Mouse (Mus musculus) kidney, postnatal 0 days (tissue): Measurements from ENCODE around the gene Olfr524. TPM values are rescaled to one million over a fixed set of nuclear protein-coding genes. Genes with fewer than 3 reads are reported as not detected.

Experiments used
- ATAC-seq: fragments of 200-750 bp; cut with Nextera tagmentation; replicated peaks from 2 replicates; pipeline ENCODE4 v1.8.0; 2017; ENCODE audit warnings: low read depth, moderate number of reproducible peaks, moderate TSS enrichment, moderate library complexity; ENCODE audit not compliant: low FRiP score
- DNase-seq: peaks from one replicate; pipeline ENCODE4 v3.0.0-alpha.2; 2016; ENCODE audit warnings: low spot score
- H3K27ac ChIP-seq: fragments of 300-500 bp; sonication (generic); 2 replicates; pipeline ENCODE4 v1.5.1; 2014; ENCODE audit warnings: mild to moderate bottlenecking
- H3K27me3 ChIP-seq: fragments of 300-500 bp; sonication (generic); 2 replicates; pipeline ENCODE4 v1.6.1; 2014; ENCODE audit warnings: low read length, mixed read lengths; ENCODE audit not compliant: insufficient read depth
- H3K36me3 ChIP-seq: fragments of 300-500 bp; sonication (generic); 2 replicates; pipeline ENCODE4 v1.6.1; 2014; ENCODE audit warnings: low read length, mixed read lengths; ENCODE audit not compliant: insufficient read depth
- H3K4me1 ChIP-seq: fragments of 300-500 bp; sonication (generic); replicated peaks from 2 replicates; pipeline ENCODE4 v1.6.1; 2014; ENCODE audit warnings: antibody characterized with exemption, low read length, mixed read lengths; ENCODE audit not compliant: insufficient read depth
- H3K4me2 ChIP-seq: fragments of 300-500 bp; sonication (generic); 2 replicates; pipeline ENCODE4 v1.6.1; 2014; ENCODE audit warnings: mild to moderate bottlenecking, low read length, moderate library complexity, mixed read lengths
- H3K4me3 ChIP-seq: fragments of 300-500 bp; sonication (generic); replicated peaks from 2 replicates; pipeline ENCODE4 v1.5.1; 2014; ENCODE audit warnings: low read depth, low read length
- H3K9ac ChIP-seq: fragments of 300-500 bp; sonication (generic); 2 replicates; pipeline ENCODE4 v1.6.1; 2014; ENCODE audit warnings: low read depth, low read length
- H3K9me3 ChIP-seq: fragments of 300-500 bp; sonication (generic); replicated peaks from 2 replicates; pipeline ENCODE4 v1.6.1; 2016; ENCODE audit warnings: low read length, inconsistent platforms, mixed read lengths
- CTCF ChIP-seq: IDR thresholded peaks from 2 replicates; pipeline ENCODE4 v1.5.1; 2016; ENCODE audit warnings: antibody characterized with exemption, low read depth, mild to moderate bottlenecking, moderate library complexity
- WGBS: fragments of 180-500 bp; shearing (Covaris S2); extraction: QIAGEN DNeasy Blood & Tissue Kit; methylation state at CpG from one replicate; pipeline ENCODE4 v1.1.7; 2014; 5-methylcytosine and 5-hydroxymethylcytosine counted together
- polyA plus RNA-seq: library from polyadenylated mRNA; unstranded; fragments of >200 nt; fragmentation: Nextera tagmentation; extraction: Ambion mirVana; gene quantifications from 2 replicates; pipeline ENCODE4 v1.2.1, GENCODE M21; 2015

The Olfr524 gene
- polyA plus RNA-seq, 1 experiment from 2014 or later: not detected

DNA sequence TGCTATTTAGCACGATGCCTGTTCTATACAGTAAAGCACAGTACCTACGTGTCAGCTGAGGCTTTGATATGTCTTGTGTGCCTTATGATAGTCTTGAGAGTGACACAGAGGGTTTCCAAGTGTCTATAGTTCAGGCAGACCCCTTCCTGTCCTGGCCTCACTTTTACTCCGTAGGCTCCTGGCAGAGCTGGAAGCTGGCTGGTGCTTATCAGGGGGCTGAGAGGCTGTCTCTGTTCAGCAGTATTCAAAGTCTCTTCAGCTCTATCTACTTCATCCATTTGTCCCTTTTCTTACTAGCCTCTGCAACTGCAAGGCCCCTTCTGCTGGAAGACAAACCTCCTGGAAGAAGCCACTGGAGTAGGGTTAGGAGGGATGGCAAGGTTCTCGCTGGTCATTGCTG is 4.7 kb downstream of the Olfr524 start:
- no peak for TF ChIP-seq CTCF
- H3K9me3 ChIP-seq: no peaks in the 10 kb centered on the region
- H3K9ac ChIP-seq: no peak overlapping the region
- no peak overlapping the region for H3K27ac ChIP-seq
- H3K36me3 ChIP-seq: no peaks in the 10 kb centered on the region
- no peaks in the 10 kb centered on the region for H3K4me1 ChIP-seq
- WGBS: 91% methylated on average over 4 of the region's 4 CpGs
- no peak overlapping the region for H3K4me3 ChIP-seq
- ATAC-seq (no peak), DNase-seq (no peak)
- H3K4me2 ChIP-seq: no peak overlapping the region
- no peaks in the 10 kb centered on the region for H3K27me3 ChIP-seq

DNA sequence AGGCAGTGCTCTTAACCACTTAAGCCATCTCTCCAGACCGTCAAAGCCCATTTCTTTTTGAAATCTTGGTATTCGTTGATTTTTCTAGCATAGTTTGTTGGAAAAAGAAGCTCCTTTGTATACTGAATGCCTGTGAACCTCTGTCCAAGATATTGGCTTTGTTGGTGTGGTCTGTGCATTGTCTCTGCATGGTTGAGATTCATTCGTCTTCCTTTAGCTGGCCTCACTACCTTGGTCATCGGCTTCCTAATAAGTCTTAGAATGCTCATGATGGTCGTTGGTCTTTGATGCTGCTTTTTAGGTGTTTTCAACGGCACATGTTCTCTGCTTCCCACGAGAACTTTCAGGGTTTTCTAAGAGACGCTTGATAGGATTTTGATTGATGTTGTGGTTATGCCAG is 9.8 kb downstream of the Olfr524 start:
- H3K27me3 ChIP-seq: no peaks in the 10 kb centered on the region
- no peak overlapping the region for H3K27ac ChIP-seq
- no peak for TF ChIP-seq CTCF
- H3K4me2 ChIP-seq: no peak overlapping the region
- no peak overlapping the region for H3K4me3 ChIP-seq
- ATAC-seq (no peak), DNase-seq (no peak)
- no peak overlapping the region for H3K9ac ChIP-seq
- no peaks in the 10 kb centered on the region for H3K36me3 ChIP-seq
- H3K9me3 ChIP-seq: no peaks in the 10 kb centered on the region
- no peaks in the 10 kb centered on the region for H3K4me1 ChIP-seq
- WGBS: 81% methylated on average over 8 of the region's 8 CpGs

DNA sequence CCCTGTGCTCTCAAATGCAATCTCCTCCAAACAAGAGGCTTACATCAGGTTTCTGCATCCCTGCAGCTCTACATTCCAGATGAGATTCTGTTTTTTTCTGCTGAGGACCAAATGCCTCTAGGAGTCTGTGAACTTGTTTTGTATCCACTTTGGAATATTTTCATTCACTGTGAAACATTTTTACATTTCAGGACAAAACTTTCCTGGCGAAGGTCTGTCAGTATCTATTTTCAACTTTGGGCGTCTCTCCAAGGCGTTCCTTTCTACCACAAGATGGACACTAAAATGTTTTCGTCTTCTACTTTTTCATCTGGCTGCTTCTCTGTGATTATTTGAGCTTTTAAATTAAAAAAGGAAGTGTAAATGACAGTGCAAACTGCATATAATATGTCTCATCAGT is 11.7 kb downstream of the Olfr524 start:
- Histone ChIP-seq H3K36me3 (no peaks in the 10 kb centered on the region), H3K4me1 (no peaks in the 10 kb centered on the region), H3K9me3 (no peaks in the 10 kb centered on the region), H3K4me2 (no peak overlapping the region), H3K27ac (no peak overlapping the region), H3K27me3 (no peaks in the 10 kb centered on the region), H3K9ac (no peak overlapping the region), H3K4me3 (no peak overlapping the region)
- no peak for ATAC-seq
- 77% methylated on average over 4 of the region's 4 CpGs for WGBS
- no peak for TF ChIP-seq CTCF
- DNase-seq: no peak

DNA sequence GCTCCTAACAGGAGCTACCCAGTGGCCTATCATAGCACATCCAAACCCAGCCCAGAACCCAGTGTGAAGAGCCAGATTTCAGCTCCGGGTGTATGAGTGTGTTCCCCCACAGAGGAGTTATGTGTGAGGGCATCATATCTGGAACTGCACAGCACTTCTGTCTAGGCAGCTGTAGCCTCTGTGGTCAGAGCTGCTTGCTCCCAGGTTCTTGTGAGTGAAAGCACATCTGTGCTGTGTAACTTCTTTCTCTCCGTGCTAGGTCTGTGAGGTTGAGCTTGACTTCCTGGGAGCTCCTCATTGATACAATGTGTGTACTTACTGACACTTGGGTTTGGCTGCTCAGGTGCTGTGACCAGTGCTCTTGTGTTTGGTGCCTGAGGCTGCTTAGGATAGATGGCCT is 12.9 kb downstream of the Olfr524 start:
- no peaks in the 10 kb centered on the region for H3K9me3 ChIP-seq
- no peak overlapping the region for H3K27ac ChIP-seq
- no peak overlapping the region for H3K4me2 ChIP-seq
- DNase-seq: no peak
- no peak for TF ChIP-seq CTCF
- no peak for ATAC-seq
- H3K4me1 ChIP-seq: no peaks in the 10 kb centered on the region
- 89% methylated on average over 2 of the region's 2 CpGs for WGBS
- no peak overlapping the region for H3K4me3 ChIP-seq
- no peak overlapping the region for H3K9ac ChIP-seq
- H3K27me3 ChIP-seq: no peaks in the 10 kb centered on the region
- H3K36me3 ChIP-seq: no peaks in the 10 kb centered on the region

DNA sequence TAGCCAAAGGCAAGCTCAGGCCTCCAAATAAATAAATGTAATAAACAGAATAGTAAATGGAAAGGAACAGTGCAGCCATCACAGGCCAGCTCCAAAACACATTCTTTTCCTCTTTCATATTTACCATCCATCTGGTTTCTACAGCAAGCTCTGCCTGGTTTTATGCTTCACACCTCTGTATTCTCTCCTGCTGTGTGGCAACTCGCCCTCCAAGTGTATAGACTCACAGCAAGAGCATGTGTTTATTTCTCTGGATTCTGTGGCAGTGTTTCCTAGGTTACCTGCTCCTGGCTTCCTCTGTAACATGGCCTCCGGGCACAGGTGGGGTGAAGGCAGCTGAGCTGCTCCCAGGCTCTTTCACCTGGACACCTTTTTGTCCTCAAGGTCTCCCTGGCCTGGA is 13.3 kb downstream of the Olfr524 start:
- H3K27ac ChIP-seq: no peak overlapping the region
- no peaks in the 10 kb centered on the region for H3K27me3 ChIP-seq
- ATAC-seq: no peak
- H3K4me1 ChIP-seq: no peaks in the 10 kb centered on the region
- DNase-seq: no peak
- H3K9me3 ChIP-seq: no peaks in the 10 kb centered on the region
- TF ChIP-seq CTCF: no peak
- no peak overlapping the region for H3K4me3 ChIP-seq
- no peak overlapping the region for H3K9ac ChIP-seq
- no peaks in the 10 kb centered on the region for H3K36me3 ChIP-seq
- no peak overlapping the region for H3K4me2 ChIP-seq
- 50% methylated on average over 2 of the region's 2 CpGs for WGBS

DNA sequence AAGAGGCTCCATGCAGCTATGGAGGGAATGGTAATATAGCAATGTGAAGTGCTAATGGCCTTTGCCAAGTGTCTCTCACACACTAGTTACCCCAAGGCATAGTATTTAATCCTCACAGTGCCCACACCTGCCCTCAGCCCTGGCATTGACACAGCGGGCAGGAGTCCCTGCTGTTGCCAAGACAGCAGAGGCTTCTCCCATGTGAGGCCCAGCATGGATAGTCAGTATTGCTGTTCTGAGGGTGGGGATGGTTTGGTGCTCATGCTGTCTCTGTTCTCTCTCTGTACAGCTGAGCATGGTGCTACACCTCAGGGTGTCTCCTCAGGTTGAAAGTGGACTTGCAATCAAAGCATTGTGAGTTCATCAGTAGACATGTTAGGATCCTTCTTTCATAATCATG is 15.3 kb downstream of the Olfr524 start:
- H3K27me3 ChIP-seq: no peaks in the 10 kb centered on the region
- H3K9ac ChIP-seq: no peak overlapping the region
- no peak overlapping the region for H3K4me2 ChIP-seq
- no peaks in the 10 kb centered on the region for H3K4me1 ChIP-seq
- no peak for ATAC-seq
- 85% methylated on average over 1 of the region's 1 CpGs for WGBS
- no peak overlapping the region for H3K4me3 ChIP-seq
- no peaks in the 10 kb centered on the region for H3K36me3 ChIP-seq
- no peak for TF ChIP-seq CTCF
- no peak overlapping the region for H3K27ac ChIP-seq
- H3K9me3 ChIP-seq: no peaks in the 10 kb centered on the region
- DNase-seq: no peak
